ENCODE assay signal across 10 mouse cellular contexts in the genomic region with DNA sequence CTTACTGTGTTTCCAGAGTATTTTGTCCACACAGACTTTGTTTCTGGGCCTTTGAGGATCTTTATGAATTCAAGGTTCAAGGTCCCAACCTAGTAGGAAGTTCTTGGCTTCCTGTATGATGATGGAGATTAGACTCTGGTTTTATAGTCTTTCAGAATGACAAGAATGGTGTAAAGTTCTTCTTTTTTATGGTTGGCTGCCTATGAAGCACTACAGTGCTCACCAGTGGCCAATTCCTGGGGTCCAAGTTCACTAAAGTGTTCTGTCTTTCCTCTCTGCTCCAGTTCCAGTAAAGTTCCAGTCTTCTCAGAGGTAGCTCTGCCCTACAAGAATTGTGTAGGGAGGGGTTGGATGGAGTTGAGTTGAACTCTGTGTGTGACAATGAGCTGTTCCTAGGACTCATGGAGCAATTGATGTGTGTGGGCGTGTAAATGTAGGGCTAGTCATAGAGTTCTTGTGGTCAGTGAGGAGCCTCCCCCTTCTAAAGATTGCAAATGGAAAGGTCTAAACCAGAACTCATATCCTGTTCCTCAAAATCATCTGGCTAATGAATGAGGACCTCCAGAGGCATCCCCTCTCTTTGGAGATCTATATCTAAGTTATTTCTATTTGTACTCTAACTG. TPM values are rescaled to one million over a fixed set of nuclear protein-coding genes. Genes with fewer than 3 reads are reported as not detected.
DNase-seq lines count a peak whose midpoint lies in the region; ATAC-seq and TF ChIP-seq lines count a peak whose summit lies in the region.
"Had no signal": no experiment of that assay in that cellular context is flagged by ENCODE, and none has a peak within 500 bp of the region (broad histone marks: within the 10 kb centered on the region; RNA-seq: fewer than 3 reads in every experiment).

A gene (minus strand): TSS at position 403 of the 623 bp plus-strand sequence.

- peak within 1 kb of the TSS; percentile 24; the same call in 1 of the 2 replicates for H3K4me2 ChIP-seq in liver, embryonic 14.5 days (ENCODE audit: low read depth)
- no peak within 1 kb of the TSS for H3K4me2 ChIP-seq in lung, postnatal 0 days (replicated peaks; ENCODE audit: low read depth, low read length)
- no peak within 1 kb of the TSS for H3K4me2 ChIP-seq in forebrain, embryonic 16.5 days (ENCODE audit: low read length)
- H3K4me2 ChIP-seq: hindbrain, embryonic 15.5 days had no signal

- H3K9ac ChIP-seq in liver, embryonic 14.5 days (replicated peaks), result no peak within 1 kb of the TSS
- H3K9ac ChIP-seq in lung, postnatal 0 days (replicated peaks; ENCODE audit: low read depth), result no peak within 1 kb of the TSS
- no peak within 1 kb of the TSS for H3K9ac ChIP-seq in forebrain, embryonic 16.5 days (replicated peaks; ENCODE audit: low read depth, low read length)
- H3K9ac ChIP-seq: hindbrain, embryonic 15.5 days had no signal

- peaks cover 4 to 5% of the 10 kb centered on the region in 2 experiments; a peak in 3 of 4 replicates for H3K4me1 ChIP-seq in liver, embryonic 14.5 days (replicated peaks; ENCODE audit: control insufficient read depth in 2 of 2, insufficient read depth in 2 of 2, low read length in 1 of 2)
- H3K4me1 ChIP-seq in lung, postnatal 0 days (ENCODE audit: insufficient read depth, low read depth, low read length), result no peaks in the 10 kb centered on the region
- no peaks in the 10 kb centered on the region for H3K4me1 ChIP-seq in forebrain, embryonic 16.5 days (replicated peaks; ENCODE audit: control insufficient read depth, insufficient read depth, low read length)
- H3K4me1 ChIP-seq: hindbrain, embryonic 15.5 days had no signal

- H3K27ac ChIP-seq in liver, embryonic 14.5 days, result no peak within 1 kb of the TSS
- no peak within 1 kb of the TSS for H3K27ac ChIP-seq in lung, postnatal 0 days (ENCODE audit: low read length)
- no peak within 1 kb of the TSS for H3K27ac ChIP-seq in forebrain, embryonic 16.5 days (ENCODE audit: low read length)
- H3K27ac ChIP-seq: hindbrain, embryonic 15.5 days had no signal

- H3K9me3 ChIP-seq in liver, embryonic 14.5 days (ENCODE audit: control insufficient read depth, low read length), result no peaks in the 10 kb centered on the region
- H3K9me3 ChIP-seq in lung, postnatal 0 days (ENCODE audit: low read length), result no peaks in the 10 kb centered on the region
- H3K9me3 ChIP-seq in forebrain, embryonic 16.5 days (ENCODE audit: control insufficient read depth, low read length), result no peaks in the 10 kb centered on the region
- H3K9me3 ChIP-seq: hindbrain, embryonic 15.5 days had no signal

- no peak within 1 kb of the TSS for H3K4me3 ChIP-seq in liver, embryonic 14.5 days (ENCODE audit: insufficient read depth in 1 of 2, low read depth in 2 of 2, low read length in 2 of 2)
- no peak within 1 kb of the TSS for H3K4me3 ChIP-seq in lung, postnatal 0 days (ENCODE audit: low read depth, low read length)
- H3K4me3 ChIP-seq in forebrain, embryonic 16.5 days (replicated peaks; ENCODE audit: low read length), result no peak within 1 kb of the TSS
- H3K4me3 ChIP-seq: hindbrain, embryonic 15.5 days had no signal

- no peaks in the 10 kb centered on the region for H3K27me3 ChIP-seq in liver, embryonic 14.5 days (ENCODE audit: control insufficient read depth, insufficient read depth, low read length)
- H3K27me3 ChIP-seq in lung, postnatal 0 days (replicated peaks; ENCODE audit: insufficient read depth, low read length), result no peaks in the 10 kb centered on the region
- H3K27me3 ChIP-seq in splenic B cell, adult 2 months (ENCODE audit: control insufficient read depth, insufficient read depth, low read length, poor library complexity, severe bottlenecking), result no peaks in the 10 kb centered on the region
- no peaks in the 10 kb centered on the region for H3K27me3 ChIP-seq in forebrain, embryonic 16.5 days (replicated peaks; ENCODE audit: control insufficient read depth, insufficient read depth, low read length)
- H3K27me3 ChIP-seq: hindbrain, embryonic 15.5 days had no signal

- intact Hi-C loops in left cerebral cortex, postnatal 10 days (cut with DNase I), result no loop called here

- TF ChIP-seq CTCF in liver, embryonic 14.5 days (IDR thresholded peaks at IDR 0.05; ENCODE audit: low read depth), result no peak
- TF ChIP-seq CTCF in lung, postnatal 0 days (IDR thresholded peaks at IDR 0.05), result no peak

- no peak for DNase-seq in liver, embryonic 14.5 days (ENCODE audit: low read depth in 3 of 3, low spot score in 3 of 3)
- DNase-seq in liver, result no peak
- peak; percentile 52 for DNase-seq in lung, postnatal 0 days (ENCODE audit: low spot score)
- peak; percentile 55 for DNase-seq in splenic B cell, adult 2 months (ENCODE audit: low read depth, low spot score)
- DNase-seq in left cerebral cortex, postnatal 10 days (ENCODE audit: extremely low spot score in 1 of 2, low spot score in 2 of 2), result no peak
- DNase-seq: midbrain, embryonic 14.5 days had no signal

- ATAC-seq in liver, embryonic 14.5 days (ENCODE audit: insufficient read depth), result no peak
- ATAC-seq in common myeloid progenitor, adult 5-6 weeks (replicated peaks; ENCODE audit: low read depth, poor library complexity, severe bottlenecking), result peak; percentile 73
- ATAC-seq in lung, postnatal 0 days, result peak; percentile 67
- ATAC-seq in forebrain, embryonic 16.5 days, result no peak
- ATAC-seq: activated CD4-positive, CD25-positive, alpha-beta regulatory T cell, adult 4 months had no signal

- no peaks in the 10 kb centered on the region for H3K36me3 ChIP-seq in liver, embryonic 14.5 days (replicated peaks; ENCODE audit: control insufficient read depth, insufficient read depth, low read depth)
- no peaks in the 10 kb centered on the region for H3K36me3 ChIP-seq in lung, postnatal 0 days (ENCODE audit: insufficient read depth, low read length)
- H3K36me3 ChIP-seq in splenic B cell, adult 2 months (ENCODE audit: control insufficient read depth, insufficient read depth, low read length, poor library complexity, severe bottlenecking), result no peaks in the 10 kb centered on the region
- H3K36me3 ChIP-seq in forebrain, embryonic 16.5 days (ENCODE audit: control insufficient read depth, insufficient read depth), result no peaks in the 10 kb centered on the region
- H3K36me3 ChIP-seq: hindbrain, embryonic 15.5 days had no signal

- TF ChIP-seq EP300 in liver, embryonic 14.5 days (IDR thresholded peaks at IDR 0.05; ENCODE audit: low read depth), result no peak
- no peak for TF ChIP-seq EP300 in lung, postnatal 0 days (IDR thresholded peaks at IDR 0.05)

- WGBS in liver, embryonic 14.5 days (ENCODE audit: insufficient replicate concordance), result 69% methylated on average over 1 of the region's 1 CpGs
- WGBS in lung, postnatal 0 days, result 79% methylated on average over 1 of the region's 1 CpGs
- 89% methylated on average over 1 of the region's 1 CpGs for WGBS in forebrain, embryonic 16.5 days

RNA-seq across cellular contexts. Expression of the gene that starts here (rescaled TPM):
- polyA plus RNA-seq in liver, embryonic 14.5 days (2012; rRNA removed), result 0.70 and 1.4 TPM in 2 replicates
- 2.0 and 2.4 TPM in 2 replicates for polyA plus RNA-seq in liver, embryonic 14.5 days (2014; fragmentation: Nextera tagmentation; extraction: Ambion mirVana)
- total RNA-seq in common myeloid progenitor, adult 5-6 weeks (2017), result 0.59 and 0.87 TPM in 2 replicates
- 8.2 and 9.9 TPM in 2 replicates for polyA plus RNA-seq in lung, postnatal 0 days (2015; fragmentation: Nextera tagmentation; extraction: Ambion mirVana)
- total RNA-seq in left cerebral cortex, postnatal 10 days (2021), result 1 to 10 TPM; 1.2 to 1.9 TPM
- 0.39 and 0.70 TPM in 2 replicates for polyA plus RNA-seq in forebrain, embryonic 16.5 days (2015; fragmentation: Nextera tagmentation; extraction: Ambion mirVana)

Comparison
In these comparisons a context has a peak if more than half of its experiments do, and no peak if none do; other contexts are left out.
1. Peak in ATAC-seq in common myeloid progenitor, adult 5-6 weeks; RNA of the gene not detected or under 1 TPM.
2. DNase-seq: peak in lung, postnatal 0 days (single experiment) and splenic B cell, adult 2 months (single experiment); none in liver, embryonic 14.5 days (0 of 3), liver (single experiment) and left cerebral cortex, postnatal 10 days (0 of 2).